ENCODE assay signal across 21 mouse cellular contexts in genomic region chr14:20656361-20656760, GRCm38 (mm10). TPM values are rescaled to one million over a fixed set of nuclear protein-coding genes. Genes with fewer than 3 reads are reported as not detected.
DNase-seq lines count a peak whose midpoint lies in the region; TF ChIP-seq lines count a peak whose summit lies in the region.
"Had no signal": no experiment of that assay in that cellular context is flagged by ENCODE, and none has a peak within 500 bp of the region (broad histone marks: within the 10 kb centered on the region; RNA-seq: fewer than 3 reads in every experiment).

Gene Myoz1, minus strand, starts transcription at chr14:20656540.

- H3K27ac ChIP-seq in heart, embryonic 10.5 days = peak within 1 kb of the TSS; percentile 77
- H3K27ac ChIP-seq: forebrain, embryonic 15.5 days; liver, embryonic 15.5 days; midbrain, embryonic 13.5 days had no signal

- peaks cover 43% of the 10 kb centered on the region for H3K4me1 ChIP-seq in heart, embryonic 10.5 days
- no peaks in the 10 kb centered on the region for H3K4me1 ChIP-seq in lung, adult 2 months (ENCODE audit: control insufficient read depth, insufficient read depth, low read length)

- TF ChIP-seq CTCF in lung, adult 2 months (IDR thresholded peaks at IDR 0.05; ENCODE audit: insufficient read depth, low read length) = no peak

- peaks cover 15% of the 10 kb centered on the region; the same call in 1 of the 2 replicates for H3K36me3 ChIP-seq in heart, embryonic 10.5 days
- no peaks in the 10 kb centered on the region for H3K36me3 ChIP-seq in myocyte (ENCODE audit: control insufficient read depth, insufficient read depth)
- H3K36me3 ChIP-seq: forebrain, embryonic 15.5 days; G1E; liver, embryonic 15.5 days; midbrain, embryonic 13.5 days had no signal

- DNase-seq in heart, embryonic 10.5 days (ENCODE audit: low spot score) = no peak
- no peak for DNase-seq in heart, postnatal 4 days
- no peak for DNase-seq in lung, adult 2 months
- no peak for DNase-seq in lung, postnatal 4 days
- DNase-seq in gastrocnemius, adult 8-10 months (ENCODE audit: low spot score in 2 of 2) = peak in 1 of 2 experiments; percentile 75
- DNase-seq in B cell, adult 2 months = no peak
- DNase-seq in left cerebral cortex, adult 9 months (ENCODE audit: low spot score in 2 of 2) = no peak
- DNase-seq: cerebellum, adult 11-12 months; kidney, postnatal 10 days; layer of hippocampus, adult 9-11 months; lung, postnatal 36 days; spleen, adult 18-20 months had no signal

- H3K27me3 ChIP-seq in heart, embryonic 10.5 days (ENCODE audit: insufficient read depth, poor library complexity, severe bottlenecking) = no peaks in the 10 kb centered on the region
- H3K27me3 ChIP-seq in myocyte (ENCODE audit: control insufficient read depth, insufficient read depth, insufficient read length) = no peaks in the 10 kb centered on the region
- H3K27me3 ChIP-seq: forebrain, embryonic 15.5 days had no signal

- 20% methylated on average over 11 of the region's 11 CpGs for WGBS in heart, embryonic 10.5 days
- WGBS in lung, adult 2 months = 56% methylated on average over 11 of the region's 11 CpGs

- H3K4me3 ChIP-seq in heart, embryonic 10.5 days = peak within 1 kb of the TSS; percentile 50
- H3K4me3 ChIP-seq in lung, adult 2 months (replicated peaks; ENCODE audit: extremely low read depth, low read depth, low read length) = no peak within 1 kb of the TSS
- H3K4me3 ChIP-seq in myocyte = no peak within 1 kb of the TSS
- H3K4me3 ChIP-seq: forebrain, embryonic 15.5 days; liver, embryonic 15.5 days; midbrain, embryonic 13.5 days had no signal

- no peak for TF ChIP-seq POLR2A in lung, adult 2 months (IDR thresholded peaks at IDR 0.05; ENCODE audit: borderline replicate concordance, extremely low read depth, low read depth, low read length)
- TF ChIP-seq POLR2A in myocyte (IDR thresholded peaks at IDR 0.05; ENCODE audit: insufficient read length, low read depth) = no peak

- H3K9me3 ChIP-seq in heart, embryonic 10.5 days = no peaks in the 10 kb centered on the region
- H3K9me3 ChIP-seq: forebrain, embryonic 15.5 days; G1E; liver, embryonic 15.5 days; midbrain, embryonic 13.5 days had no signal

- H3K79me2 ChIP-seq in myocyte (ENCODE audit: control insufficient read depth, insufficient read depth) = no peaks in the 10 kb centered on the region

- H3K4me2 ChIP-seq in myocyte (ENCODE audit: low read depth) = peak within 1 kb of the TSS; percentile 27
- H3K4me2 ChIP-seq: forebrain, embryonic 15.5 days; liver, embryonic 15.5 days; midbrain, embryonic 13.5 days had no signal

- H3ac ChIP-seq in myocyte (ENCODE audit: control insufficient read depth, insufficient read length) = no peak within 1 kb of the TSS

TF ChIP-seq in myocyte, 11 proteins besides CTCF, POLR2A, EP300 and RAD21:
- TF ChIP-seq POLR2AphosphoS2 (IDR thresholded peaks at IDR 0.05; ENCODE audit: insufficient read length, low read depth) = no peak
- TF ChIP-seq MAX (IDR thresholded peaks at IDR 0.05; ENCODE audit: low read depth) = no peak
- TF ChIP-seq USF1 (IDR thresholded peaks at IDR 0.05; ENCODE audit: low read depth) = no peak
- no peak for TF ChIP-seq REST (IDR thresholded peaks at IDR 0.05; ENCODE audit: insufficient read depth, insufficient read length)
- no peak for TF ChIP-seq MYOG (IDR thresholded peaks at IDR 0.05; ENCODE audit: control insufficient read depth in 1 of 3, insufficient read depth in 1 of 3, insufficient read length in 2 of 3, low read depth in 2 of 3)
- TF ChIP-seq TCF3 (IDR thresholded peaks at IDR 0.05; ENCODE audit: insufficient read length, low read depth) = no peak
- TF ChIP-seq MYOD1 (IDR thresholded peaks at IDR 0.05; ENCODE audit: control insufficient read depth in 1 of 3, insufficient read length in 2 of 3, low read depth in 2 of 3) = no peak
- TF ChIP-seq SRF (IDR thresholded peaks at IDR 0.05; ENCODE audit: control insufficient read depth, insufficient read length, low read depth) = no peak
- TF ChIP-seq TCF12 (IDR thresholded peaks at IDR 0.05; ENCODE audit: insufficient read depth, poor library complexity, severe bottlenecking) = no peak
- no peak for TF ChIP-seq E2F4 (IDR thresholded peaks at IDR 0.05; ENCODE audit: insufficient read depth)
- TF ChIP-seq CEBPB (IDR thresholded peaks at IDR 0.05; ENCODE audit: insufficient read depth, poor library complexity, severe bottlenecking) = no peak

RNA-seq across cellular contexts. Expression of gene Myoz1, which starts in this region (rescaled TPM):
- 22.8 and 30.3 TPM in 2 replicates for polyA plus RNA-seq in heart, embryonic 10.5 days (2016; fragmentation: Nextera tagmentation; extraction: Ambion mirVana)
- 1 to 10 TPM; 5.6 to 7.5 TPM for total RNA-seq in heart, postnatal 4 days (2021)
- 19.8 TPM in 1 of 2 replicates, not detected in the other for polyA plus RNA-seq in lung, adult 2 months (2012; rRNA removed)
- 1,000 to 10,000 TPM; 3,090 to 3,449 (median 3,228) TPM for total RNA-seq in gastrocnemius, adult 8-10 months (2022)
- polyA plus RNA-seq in myocyte (2012; fragmentation: generic; extraction: Trizol) = 8.6 TPM
- total RNA-seq: common myeloid progenitor, adult 5-6 weeks; G1E; hematopoietic stem cell, adult 5-6 weeks; left cerebral cortex, postnatal 14 days had no signal
- polyA plus RNA-seq: forebrain, embryonic 15.5 days; G1E; intestine, embryonic 14.5 days; midbrain, embryonic 13.5 days had no signal

Comparison
In these comparisons a context has a peak if more than half of its experiments do, and no peak if none do; other contexts are left out.
1. RNA of gene Myoz1 (total RNA-seq): 3,090 to 3,449 TPM in gastrocnemius, adult 8-10 months; 5.6 to 7.5 TPM in heart, postnatal 4 days; every median in the first group is over 100 times any median in the second.